Mouse (Mus musculus): ENCODE results near the gene Gm28043. TPM values are rescaled to one million over a fixed set of nuclear protein-coding genes. Genes with fewer than 3 reads are reported as not detected.

Gm28043 gene
- polyA plus RNA-seq, 1 experiment, result 3.0 TPM

DNA sequence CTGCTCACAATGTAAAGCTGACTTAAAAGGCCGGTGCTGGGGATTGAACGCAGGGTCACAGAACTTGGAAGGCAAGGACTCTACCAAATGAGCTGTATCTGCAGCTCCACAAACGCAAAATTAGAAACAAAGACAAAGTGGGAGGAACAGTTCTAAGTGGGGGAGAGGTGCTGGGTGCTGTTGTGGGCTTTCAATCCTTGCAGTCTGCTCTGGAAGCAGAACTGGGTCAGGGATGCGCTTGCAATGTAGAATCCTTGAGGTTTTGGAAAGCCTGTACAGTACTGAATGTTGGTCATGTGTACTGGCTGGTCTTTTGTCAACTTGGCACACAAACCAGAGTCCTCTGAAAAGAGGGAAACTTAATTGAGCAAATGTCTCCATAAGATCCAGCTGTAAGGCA lies 940 bp downstream of the Gm28043 start:
- H3K4me1 ChIP-seq (ENCODE audit: control insufficient read depth, insufficient read depth, low read length), result peaks cover 13% of the 10 kb centered on the region
- peak overlapping the region; percentile 61 for H3K4me3 ChIP-seq (ENCODE audit: insufficient read depth, low read length)
- TF ChIP-seq CTCF (IDR thresholded peaks at IDR 0.05; ENCODE audit: extremely low read depth, insufficient read depth, low read length) (no peak), POLR2A (IDR thresholded peaks at IDR 0.05; ENCODE audit: extremely low read depth, insufficient read depth, low read length) (no peak)
- H3K27ac ChIP-seq (ENCODE audit: insufficient read depth, low read length), result no peak overlapping the region

- Histone ChIP-seq H3K4me1 (ENCODE audit: control insufficient read depth, insufficient read depth, low read length) (peaks cover 17% of the 10 kb centered on the region), H3K4me3 (ENCODE audit: insufficient read depth, low read length) (no peak overlapping the region), H3K27ac (ENCODE audit: insufficient read depth, low read length) (no peak overlapping the region)
- TF ChIP-seq CTCF (IDR thresholded peaks at IDR 0.05; ENCODE audit: extremely low read depth, insufficient read depth, low read length) (no peak), POLR2A (IDR thresholded peaks at IDR 0.05; ENCODE audit: extremely low read depth, insufficient read depth, low read length) (no peak)
Observed at GRCm38 (mm10) chr17:29619231-29619630, 4.6 kb downstream of the Gm28043 start.

- H3K4me3 ChIP-seq (ENCODE audit: insufficient read depth, low read length), result no peak overlapping the region
- H3K4me1 ChIP-seq (ENCODE audit: control insufficient read depth, insufficient read depth, low read length), result peaks cover 4% of the 10 kb centered on the region; the same call in 1 of the 2 replicates
- H3K27ac ChIP-seq (ENCODE audit: insufficient read depth, low read length), result no peak overlapping the region
- TF ChIP-seq CTCF (IDR thresholded peaks at IDR 0.05; ENCODE audit: extremely low read depth, insufficient read depth, low read length) (no peak), POLR2A (IDR thresholded peaks at IDR 0.05; ENCODE audit: extremely low read depth, insufficient read depth, low read length) (no peak)
Observed at GRCm38 (mm10) chr17:29623488-29623887, 8.8 kb downstream of the Gm28043 start.

DNA sequence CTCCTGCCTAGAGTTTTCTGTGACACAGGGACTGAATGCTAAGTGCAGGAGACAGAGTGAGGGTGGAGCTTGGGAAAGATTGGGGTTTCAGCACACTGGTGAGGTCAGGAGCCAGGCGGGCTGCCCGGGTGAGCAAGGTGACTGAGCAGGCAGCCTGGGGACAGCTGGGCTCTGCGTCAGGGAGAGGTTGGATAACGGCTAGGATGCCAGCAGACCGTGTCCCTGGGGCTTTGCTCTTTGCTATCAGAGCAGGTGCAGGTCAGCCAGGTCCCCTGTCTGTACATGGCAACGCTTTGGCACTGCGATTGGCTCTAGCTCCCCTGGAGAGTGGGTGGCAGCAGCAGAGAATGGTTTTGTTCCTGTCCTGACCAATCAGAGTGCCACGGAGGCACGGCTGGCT lies 12.6 kb downstream of the Gm28043 start:
- TF ChIP-seq CTCF (IDR thresholded peaks at IDR 0.05; ENCODE audit: extremely low read depth, insufficient read depth, low read length), result no peak
- TF ChIP-seq POLR2A (IDR thresholded peaks at IDR 0.05; ENCODE audit: extremely low read depth, insufficient read depth, low read length), result no peak
- peaks cover 4% of the 10 kb centered on the region; the same call in 1 of the 2 replicates for H3K4me1 ChIP-seq (ENCODE audit: control insufficient read depth, insufficient read depth, low read length)
- no peak overlapping the region for H3K27ac ChIP-seq (ENCODE audit: insufficient read depth, low read length)

GRCm38 (mm10) chr17:29628946-29629345 lies 14.3 kb downstream of the Gm28043 start:
- TF ChIP-seq POLR2A (IDR thresholded peaks at IDR 0.05; ENCODE audit: extremely low read depth, insufficient read depth, low read length) (no peak), CTCF (IDR thresholded peaks at IDR 0.05; ENCODE audit: extremely low read depth, insufficient read depth, low read length) (no peak)
- no peak overlapping the region for H3K27ac ChIP-seq (ENCODE audit: insufficient read depth, low read length)
- no peaks in the 10 kb centered on the region for H3K4me1 ChIP-seq (ENCODE audit: control insufficient read depth, insufficient read depth, low read length)
- H3K4me3 ChIP-seq (ENCODE audit: insufficient read depth, low read length), result no peak overlapping the region

More for the DNA sequence above, 12.6 kb downstream of the Gm28043 start:
- H3K4me3 ChIP-seq (ENCODE audit: insufficient read depth, low read length), result no peak overlapping the region

DNA sequence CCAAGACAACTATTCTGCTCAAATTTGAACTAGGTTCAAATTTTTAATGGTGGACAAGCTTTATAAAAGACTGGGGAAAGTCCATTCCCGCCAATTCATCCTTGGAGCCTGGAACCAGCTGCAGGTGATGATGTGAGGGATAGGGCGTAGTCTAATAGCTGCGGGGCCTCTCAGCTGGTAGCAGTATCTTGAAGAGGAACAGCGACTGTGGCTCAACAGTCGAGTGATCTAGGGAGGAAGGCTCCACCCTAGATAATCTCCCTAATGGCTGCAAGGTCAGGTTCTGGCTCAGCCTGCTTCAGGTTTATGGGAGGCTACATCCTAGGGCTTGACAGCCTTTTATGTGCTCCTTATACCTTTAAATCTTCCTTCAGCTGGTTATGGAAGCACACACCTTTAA lies 14.9 kb downstream of the Gm28043 start:
- H3K27ac ChIP-seq (ENCODE audit: insufficient read depth, low read length), result no peak overlapping the region
- no peaks in the 10 kb centered on the region for H3K4me1 ChIP-seq (ENCODE audit: control insufficient read depth, insufficient read depth, low read length)
- no peak overlapping the region for H3K4me3 ChIP-seq (ENCODE audit: insufficient read depth, low read length)
- TF ChIP-seq POLR2A (IDR thresholded peaks at IDR 0.05; ENCODE audit: extremely low read depth, insufficient read depth, low read length), result no peak
- TF ChIP-seq CTCF (IDR thresholded peaks at IDR 0.05; ENCODE audit: extremely low read depth, insufficient read depth, low read length), result no peak

GRCm38 (mm10) chr17:29632312-29632711 lies 17.6 kb downstream of the Gm28043 start:
- Histone ChIP-seq H3K4me3 (ENCODE audit: insufficient read depth, low read length) (no peak overlapping the region), H3K4me1 (ENCODE audit: control insufficient read depth, insufficient read depth, low read length) (peaks cover 1% of the 10 kb centered on the region; the same call in 1 of the 2 replicates), H3K27ac (ENCODE audit: insufficient read depth, low read length) (no peak overlapping the region)
- no peak for TF ChIP-seq POLR2A (IDR thresholded peaks at IDR 0.05; ENCODE audit: extremely low read depth, insufficient read depth, low read length)

DNA sequence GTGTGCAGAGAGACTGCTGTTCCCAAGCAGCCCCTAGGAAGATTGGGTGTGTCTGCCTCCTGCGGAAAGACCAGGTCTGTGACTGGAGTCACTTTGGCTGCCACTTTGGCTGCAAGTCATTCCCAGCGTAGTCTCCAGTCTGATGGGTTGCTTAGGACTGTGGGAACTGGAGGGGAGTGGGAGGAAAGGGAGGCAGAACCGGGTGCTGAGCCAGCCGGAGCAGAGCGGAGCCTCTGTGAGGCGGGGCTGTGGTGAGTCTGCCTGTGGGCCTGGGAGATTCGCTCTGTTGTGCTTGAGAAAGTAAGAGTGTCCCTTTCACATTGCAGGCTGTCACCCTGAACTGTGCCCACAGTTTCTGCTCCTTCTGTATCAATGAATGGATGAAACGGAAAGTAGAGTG lies 20.8 kb downstream of the Gm28043 start:
- Histone ChIP-seq H3K4me1 (ENCODE audit: control insufficient read depth, insufficient read depth, low read length) (peaks cover 1% of the 10 kb centered on the region; the same call in 1 of the 2 replicates), H3K27ac (ENCODE audit: insufficient read depth, low read length) (no peak overlapping the region), H3K4me3 (ENCODE audit: insufficient read depth, low read length) (no peak overlapping the region)
- TF ChIP-seq POLR2A (IDR thresholded peaks at IDR 0.05; ENCODE audit: extremely low read depth, insufficient read depth, low read length) (no peak), CTCF (IDR thresholded peaks at IDR 0.05; ENCODE audit: extremely low read depth, insufficient read depth, low read length) (no peak)

DNA sequence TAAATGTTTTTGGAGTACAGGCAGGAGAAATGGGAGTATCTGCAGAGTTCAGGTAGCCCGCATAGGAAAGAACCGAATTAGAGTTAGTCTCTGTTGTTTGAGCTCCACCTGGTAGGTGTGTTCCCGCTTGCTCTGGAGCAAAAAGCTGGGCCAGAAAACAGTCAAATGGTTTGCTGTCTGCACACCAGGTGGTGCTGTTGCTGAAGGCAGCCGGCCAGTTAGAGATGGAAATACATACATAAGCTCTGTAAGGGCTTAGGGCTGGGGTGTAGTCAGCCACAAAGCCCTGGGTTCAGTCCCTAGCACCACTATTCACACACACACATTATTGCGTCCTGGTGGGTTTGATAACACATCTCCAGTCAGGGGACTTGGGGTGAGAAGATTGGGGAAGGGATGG lies 21.4 kb downstream of the Gm28043 start:
- Histone ChIP-seq H3K27ac (ENCODE audit: insufficient read depth, low read length) (no peak overlapping the region), H3K4me3 (ENCODE audit: insufficient read depth, low read length) (no peak overlapping the region), H3K4me1 (ENCODE audit: control insufficient read depth, insufficient read depth, low read length) (peaks cover 1% of the 10 kb centered on the region; the same call in 1 of the 2 replicates)
- TF ChIP-seq CTCF (IDR thresholded peaks at IDR 0.05; ENCODE audit: extremely low read depth, insufficient read depth, low read length), result peak; percentile 61
- no peak for TF ChIP-seq POLR2A (IDR thresholded peaks at IDR 0.05; ENCODE audit: extremely low read depth, insufficient read depth, low read length)

DNA sequence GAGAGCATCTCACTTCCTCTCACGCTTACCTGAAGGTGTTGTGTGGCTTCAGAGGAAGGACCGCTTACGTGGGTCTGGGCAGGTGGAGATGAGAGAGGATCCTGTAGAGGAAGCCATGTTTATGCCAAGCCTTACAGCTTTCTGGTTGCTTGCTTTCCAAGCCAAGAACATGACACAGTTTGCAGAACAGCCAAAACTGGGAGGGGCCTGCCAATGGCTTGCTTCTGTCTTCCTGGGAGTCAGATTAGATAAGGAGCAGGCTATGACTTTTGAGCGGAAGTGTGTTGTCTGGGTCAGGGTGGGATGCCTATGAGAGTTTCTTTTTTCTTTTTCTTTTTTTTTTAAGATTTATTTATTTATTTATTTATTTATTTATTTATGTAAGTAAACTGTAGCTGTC lies 22.7 kb downstream of the Gm28043 start:
- Histone ChIP-seq H3K4me3 (ENCODE audit: insufficient read depth, low read length) (no peak overlapping the region), H3K27ac (ENCODE audit: insufficient read depth, low read length) (no peak overlapping the region), H3K4me1 (ENCODE audit: control insufficient read depth, insufficient read depth, low read length) (peaks cover 1% of the 10 kb centered on the region; the same call in 1 of the 2 replicates)
- TF ChIP-seq CTCF (IDR thresholded peaks at IDR 0.05; ENCODE audit: extremely low read depth, insufficient read depth, low read length) (no peak), POLR2A (IDR thresholded peaks at IDR 0.05; ENCODE audit: extremely low read depth, insufficient read depth, low read length) (no peak)

All from cortical plate, adult 2 months (tissue).